Mouse (Mus musculus) midbrain, embryonic 12.5 days (tissue): ENCODE data around the gene Creb3l1. TPM values are rescaled to one million over a fixed set of nuclear protein-coding genes. Genes with fewer than 3 reads are reported as not detected.

ENCODE experiments used
- ATAC-seq: fragments of 200-750 bp; cut with Nextera tagmentation; 2 replicates; pipeline ENCODE4 v1.8.0; 2017; ENCODE audit warnings: low read depth, moderate TSS enrichment, moderate library complexity; ENCODE audit not compliant: low FRiP score
- H3K27ac ChIP-seq: fragments of 300-500 bp; sonication (generic); replicated peaks from 2 replicates; pipeline ENCODE4 v1.5.1; 2016; ENCODE audit warnings: mild to moderate bottlenecking
- H3K27me3 ChIP-seq: fragments of 300-500 bp; sonication (generic); 2 replicates; pipeline ENCODE4 v1.6.1; 2016; ENCODE audit warnings: mild to moderate bottlenecking
- H3K36me3 ChIP-seq: fragments of 300-500 bp; sonication (generic); 2 replicates; pipeline ENCODE4 v1.6.1; 2016
- H3K4me1 ChIP-seq: fragments of 300-500 bp; sonication (generic); 2 replicates; pipeline ENCODE4 v1.6.1; 2016
- H3K4me2 ChIP-seq: fragments of 300-500 bp; sonication (generic); replicated peaks from 2 replicates; pipeline ENCODE4 v1.6.1; 2016; ENCODE audit warnings: mild to moderate bottlenecking, moderate library complexity
- H3K4me3 ChIP-seq: fragments of 300-500 bp; sonication (generic); 2 replicates; pipeline ENCODE4 v1.5.1; 2016; ENCODE audit warnings: mild to moderate bottlenecking
- H3K9ac ChIP-seq: fragments of 300-500 bp; sonication (generic); replicated peaks from 2 replicates; pipeline ENCODE4 v1.6.1; 2016; ENCODE audit warnings: mild to moderate bottlenecking, moderate library complexity
- H3K9me3 ChIP-seq: fragments of 300-500 bp; sonication (generic); 2 replicates; pipeline ENCODE4 v1.6.1; 2016; ENCODE audit warnings: mild to moderate bottlenecking
- WGBS: fragments of 180-500 bp; shearing (Covaris S2); methylation state at CpG from one replicate; pipeline ENCODE4 v1.1.7; 2016; 5-methylcytosine and 5-hydroxymethylcytosine counted together
- polyA plus RNA-seq: library from polyadenylated mRNA; unstranded; fragments of >200 nt; fragmentation: Nextera tagmentation; extraction: Ambion mirVana; gene quantifications from 2 replicates; pipeline ENCODE4 v1.2.1, GENCODE M21; 2016

Creb3l1 gene
- 2.5 TPM in 2 replicates for polyA plus RNA-seq

GRCm38 (mm10) chr2:92024274-92024672, at the start of gene Creb3l1:
Gene Creb3l1, minus strand, starts transcription at chr2:92024502.
- Histone ChIP-seq H3K9me3 (no peaks in the 10 kb centered on the region), H3K27ac (no peak within 1 kb of the TSS), H3K4me2 (peak within 1 kb of the TSS; percentile 99), H3K36me3 (no peaks in the 10 kb centered on the region), H3K4me3 (peak within 1 kb of the TSS; percentile 64), H3K9ac (peak within 1 kb of the TSS; percentile 58), H3K27me3 (peaks cover 53% of the 10 kb centered on the region), H3K4me1 (peaks cover 9% of the 10 kb centered on the region)
- ATAC-seq: peak; percentile 66
- WGBS: 0% methylated on average over 22 of the region's 27 CpGs

GRCm38 (mm10) chr2:92071143-92071542, 46.8 kb upstream of the Creb3l1 start:
- H3K27me3 ChIP-seq: no peaks in the 10 kb centered on the region
- H3K4me2 ChIP-seq: no peak overlapping the region
- no peak overlapping the region for H3K9ac ChIP-seq
- no peak overlapping the region for H3K4me3 ChIP-seq
- H3K27ac ChIP-seq: no peak overlapping the region
- no peak for ATAC-seq
- 85% methylated on average over 4 of the region's 4 CpGs for WGBS
- no peaks in the 10 kb centered on the region for H3K36me3 ChIP-seq
- H3K4me1 ChIP-seq: no peaks in the 10 kb centered on the region
- H3K9me3 ChIP-seq: no peaks in the 10 kb centered on the region

GRCm38 (mm10) chr2:92069630-92070029, 45.3 kb upstream of the Creb3l1 start:
- Histone ChIP-seq H3K36me3 (no peaks in the 10 kb centered on the region), H3K27ac (no peak overlapping the region), H3K27me3 (no peaks in the 10 kb centered on the region), H3K9me3 (no peaks in the 10 kb centered on the region), H3K4me1 (no peaks in the 10 kb centered on the region), H3K9ac (no peak overlapping the region), H3K4me2 (no peak overlapping the region), H3K4me3 (no peak overlapping the region)
- ATAC-seq: no peak
- WGBS: 65% methylated on average over 5 of the region's 5 CpGs

DNA sequence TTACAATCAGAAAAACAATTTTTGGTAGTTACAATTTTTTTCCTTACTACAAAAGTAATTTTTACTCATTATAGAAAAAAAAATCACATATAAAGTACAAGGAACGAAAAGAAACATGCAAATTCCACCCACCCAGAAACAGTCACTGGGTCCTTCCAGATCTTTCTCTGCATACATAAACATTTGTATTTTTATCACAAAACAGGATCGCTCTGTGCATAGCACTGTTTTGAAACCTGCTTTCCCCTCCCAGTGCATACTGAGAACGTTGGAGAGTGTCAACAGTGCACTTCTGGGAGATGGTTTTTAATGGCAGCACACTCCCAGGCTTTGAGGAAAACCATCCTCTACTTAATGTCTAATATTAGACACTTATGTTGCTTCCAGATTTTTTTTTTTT, 43.3 kb upstream of the Creb3l1 start:
- no peak overlapping the region for H3K4me3 ChIP-seq
- H3K9me3 ChIP-seq: no peaks in the 10 kb centered on the region
- H3K27me3 ChIP-seq: peaks cover 6% of the 10 kb centered on the region; the same call in 1 of the 2 replicates
- no peak for ATAC-seq
- H3K36me3 ChIP-seq: no peaks in the 10 kb centered on the region
- no peak overlapping the region for H3K27ac ChIP-seq
- H3K9ac ChIP-seq: no peak overlapping the region
- no peaks in the 10 kb centered on the region for H3K4me1 ChIP-seq
- WGBS: 90% methylated on average over 3 of the region's 3 CpGs
- H3K4me2 ChIP-seq: no peak overlapping the region

- Histone ChIP-seq H3K27me3 (peaks cover 6% of the 10 kb centered on the region; the same call in 1 of the 2 replicates), H3K4me3 (no peak overlapping the region), H3K27ac (no peak overlapping the region), H3K9me3 (no peaks in the 10 kb centered on the region), H3K4me1 (no peaks in the 10 kb centered on the region), H3K9ac (no peak overlapping the region), H3K4me2 (no peak overlapping the region), H3K36me3 (no peaks in the 10 kb centered on the region)
- WGBS: 68% methylated on average over 1 of the region's 1 CpGs
- no peak for ATAC-seq
Measured at GRCm38 (mm10) chr2:92066899-92067298, 42.6 kb upstream of the Creb3l1 start.

DNA sequence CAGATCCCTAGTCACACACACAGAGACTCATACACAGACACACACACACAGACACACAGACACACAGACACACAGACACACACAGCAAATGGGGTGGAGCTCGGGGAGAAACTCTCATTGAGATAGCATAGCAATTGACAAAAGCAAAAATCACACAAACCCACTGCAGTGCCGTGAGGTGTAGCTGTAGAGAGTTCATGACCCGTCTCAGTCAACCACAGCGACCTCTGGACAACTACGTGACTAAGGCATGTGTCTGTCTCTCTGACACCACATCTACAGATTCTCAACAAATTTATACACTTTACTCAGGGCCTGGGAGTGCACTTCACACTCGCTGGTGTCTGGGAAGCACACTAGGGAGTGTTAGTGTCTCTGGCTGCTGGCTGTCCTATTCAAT, 41.6 kb upstream of the Creb3l1 start:
- H3K4me2 ChIP-seq: no peak overlapping the region
- 69% methylated on average over 6 of the region's 6 CpGs for WGBS

DNA sequence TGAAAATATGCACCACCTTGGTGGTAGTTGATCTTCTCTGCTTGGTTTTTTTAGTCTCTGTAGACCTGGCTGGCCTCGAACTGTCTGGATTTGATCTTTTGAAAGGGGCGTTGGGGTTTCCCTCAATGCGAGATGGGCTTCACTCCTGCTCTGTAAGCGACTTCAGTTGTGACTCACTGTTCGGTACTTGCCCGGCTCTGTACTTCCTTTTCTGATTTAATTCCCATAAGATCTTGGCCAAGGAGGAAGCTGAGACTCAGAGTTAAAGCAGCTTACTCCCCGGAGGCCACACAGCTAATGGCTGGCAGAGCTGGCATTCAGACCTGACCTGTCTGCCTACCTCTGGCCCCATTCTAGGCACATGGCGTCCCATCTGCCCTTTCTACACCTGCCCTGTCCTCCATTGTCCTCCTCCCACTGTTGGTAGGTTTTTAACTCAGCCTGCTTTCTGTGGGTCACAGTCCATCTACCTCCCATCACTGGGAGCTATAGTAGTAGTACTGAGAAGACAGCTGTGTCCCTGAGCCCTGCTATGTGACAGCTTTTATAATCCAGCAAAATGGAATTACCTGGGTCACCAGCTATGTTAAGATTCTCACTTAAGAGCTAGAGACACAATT, 41.1 kb upstream of the Creb3l1 start:
- Histone ChIP-seq H3K4me3 (no peak overlapping the region), H3K9ac (no peak overlapping the region), H3K36me3 (no peaks in the 10 kb centered on the region), H3K4me2 (no peak overlapping the region), H3K27ac (no peak overlapping the region), H3K9me3 (no peaks in the 10 kb centered on the region), H3K27me3 (peaks cover 15% of the 10 kb centered on the region), H3K4me1 (no peaks in the 10 kb centered on the region)
- ATAC-seq: no peak
- WGBS: 84% methylated on average over 8 of the region's 8 CpGs

More for the DNA sequence above, 41.6 kb upstream of the Creb3l1 start:
- no peak overlapping the region for H3K27ac ChIP-seq
- no peaks in the 10 kb centered on the region for H3K9me3 ChIP-seq
- no peaks in the 10 kb centered on the region for H3K36me3 ChIP-seq
- no peak for ATAC-seq
- H3K4me3 ChIP-seq: no peak overlapping the region
- no peaks in the 10 kb centered on the region for H3K4me1 ChIP-seq
- H3K27me3 ChIP-seq: peaks cover 10% of the 10 kb centered on the region
- no peak overlapping the region for H3K9ac ChIP-seq

DNA sequence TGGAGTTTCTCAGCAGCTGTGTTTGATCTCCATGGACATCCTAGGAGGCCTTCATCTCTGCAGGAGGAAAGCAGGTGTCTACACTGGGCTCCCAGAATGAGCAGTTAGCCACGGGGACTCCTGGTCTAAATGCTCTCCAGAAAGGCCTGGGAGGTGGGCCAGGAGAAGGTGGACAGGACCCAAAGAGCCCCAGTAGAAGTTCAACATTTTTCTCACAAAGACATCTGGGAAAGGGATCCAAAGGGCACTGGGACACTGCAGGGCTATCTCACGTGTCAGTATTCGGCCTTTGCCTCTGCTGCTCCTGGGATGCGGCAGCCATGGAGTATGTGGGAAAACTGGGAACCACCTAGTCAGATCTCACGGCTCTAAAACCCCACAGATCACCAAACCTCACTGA, 38.8 kb upstream of the Creb3l1 start:
- Histone ChIP-seq H3K9ac (no peak overlapping the region), H3K36me3 (no peaks in the 10 kb centered on the region), H3K4me3 (no peak overlapping the region), H3K9me3 (no peaks in the 10 kb centered on the region), H3K27me3 (peaks cover 34% of the 10 kb centered on the region), H3K27ac (no peak overlapping the region), H3K4me1 (peaks cover 11% of the 10 kb centered on the region), H3K4me2 (no peak overlapping the region)
- 70% methylated on average over 5 of the region's 5 CpGs for WGBS
- no peak for ATAC-seq

DNA sequence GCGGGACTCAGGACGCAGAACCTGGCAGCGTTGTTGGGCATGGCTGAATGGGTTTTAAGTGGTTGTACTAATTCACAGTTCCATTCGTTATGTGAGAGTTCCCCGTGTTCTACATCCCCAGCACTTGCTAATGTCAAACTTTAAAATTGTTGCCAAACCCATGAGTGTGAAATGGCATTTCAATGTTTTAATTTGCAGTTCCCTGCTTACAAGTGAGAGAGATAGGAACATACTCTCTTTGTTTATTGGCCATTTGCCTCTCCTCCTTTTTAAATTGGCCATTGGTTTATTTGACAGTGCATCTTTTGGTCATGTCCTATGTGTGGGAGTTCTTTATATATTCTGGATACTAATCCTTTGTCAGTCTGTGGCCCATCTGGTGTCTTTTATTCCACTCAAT, 37.0 kb upstream of the Creb3l1 start:
- no peak for ATAC-seq
- 88% methylated on average over 5 of the region's 5 CpGs for WGBS
- no peak overlapping the region for H3K4me2 ChIP-seq

DNA sequence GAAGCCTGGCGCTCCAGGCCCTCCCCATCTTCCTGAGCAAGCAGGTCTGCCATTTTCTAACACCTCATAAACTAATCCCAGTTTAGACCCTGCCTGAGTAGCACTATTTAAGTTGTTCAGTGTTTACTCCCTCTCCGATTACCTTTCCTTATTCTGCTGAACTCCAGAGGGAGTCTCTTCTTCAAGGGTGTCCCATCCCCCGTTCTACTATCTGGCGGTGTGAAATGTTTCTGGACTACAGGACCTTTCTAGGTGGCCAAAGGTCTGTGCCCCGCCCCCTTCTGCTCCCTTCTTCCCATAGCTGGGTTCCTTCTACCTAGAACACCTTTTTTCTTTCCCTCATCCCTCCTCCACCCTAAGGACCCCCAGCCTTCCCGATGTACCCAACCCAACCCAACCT, 36.0 kb upstream of the Creb3l1 start:
- Histone ChIP-seq H3K4me1 (peaks cover 20% of the 10 kb centered on the region), H3K4me2 (peak overlapping the region; percentile 98), H3K36me3 (no peaks in the 10 kb centered on the region), H3K4me3 (peak overlapping the region; percentile 68), H3K9ac (peak overlapping the region; percentile 72; the same call in 1 of the 2 replicates), H3K9me3 (no peaks in the 10 kb centered on the region), H3K27ac (no peak overlapping the region), H3K27me3 (peaks cover 57% of the 10 kb centered on the region)
- no peak for ATAC-seq
- 12% methylated on average over 6 of the region's 6 CpGs for WGBS

More for the DNA sequence above, 37.0 kb upstream of the Creb3l1 start:
- Histone ChIP-seq H3K4me1 (peaks cover 11% of the 10 kb centered on the region), H3K4me3 (no peak overlapping the region), H3K9ac (no peak overlapping the region), H3K36me3 (no peaks in the 10 kb centered on the region), H3K9me3 (no peaks in the 10 kb centered on the region), H3K27me3 (peaks cover 51% of the 10 kb centered on the region), H3K27ac (no peak overlapping the region)

GRCm38 (mm10) chr2:92059481-92060220, 35.3 kb upstream of the Creb3l1 start:
- WGBS: under 1% methylated on average over 59 of the region's 63 CpGs
- H3K27me3 ChIP-seq: peaks cover 62% of the 10 kb centered on the region
- no peaks in the 10 kb centered on the region for H3K36me3 ChIP-seq
- peak overlapping the region; percentile 98 for H3K4me2 ChIP-seq
- H3K9me3 ChIP-seq: no peaks in the 10 kb centered on the region
- ATAC-seq: peak; percentile 79
- H3K27ac ChIP-seq: peak overlapping the region; percentile 62; the same call in 1 of the 2 replicates
- H3K9ac ChIP-seq: peak overlapping the region; percentile 72
- H3K4me1 ChIP-seq: peaks cover 23% of the 10 kb centered on the region
- H3K4me3 ChIP-seq: peak overlapping the region; percentile 68

GRCm38 (mm10) chr2:92058936-92059335, 34.6 kb upstream of the Creb3l1 start:
- H3K9ac ChIP-seq: peak overlapping the region; percentile 72
- no peak for ATAC-seq
- H3K27me3 ChIP-seq: peaks cover 69% of the 10 kb centered on the region
- WGBS: 2% methylated on average over 11 of the region's 11 CpGs
- H3K36me3 ChIP-seq: no peaks in the 10 kb centered on the region
- H3K27ac ChIP-seq: no peak overlapping the region
- H3K4me1 ChIP-seq: peaks cover 23% of the 10 kb centered on the region
- H3K4me3 ChIP-seq: peak overlapping the region; percentile 68
- H3K4me2 ChIP-seq: peak overlapping the region; percentile 98
- H3K9me3 ChIP-seq: no peaks in the 10 kb centered on the region
